Mouse (Mus musculus) heart, embryonic 15.5 days (tissue): ENCODE results near the gene Ccnb1ip1. TPM values are rescaled to one million over a fixed set of nuclear protein-coding genes. Genes with fewer than 3 reads are reported as not detected.

ENCODE experiments used
- ATAC-seq: fragments of 200-750 bp; cut with Nextera tagmentation; replicated peaks from 2 replicates; pipeline ENCODE4 v1.8.0; 2017; ENCODE audit warnings: low read depth, moderate TSS enrichment; ENCODE audit not compliant: insufficient number of reproducible peaks, insufficient read depth, low FRiP score
- H3K27ac ChIP-seq: fragments of 300-500 bp; sonication (generic); 2 replicates; pipeline ENCODE4 v1.5.1; 2015; ENCODE audit warnings: mild to moderate bottlenecking, inconsistent platforms
- H3K27me3 ChIP-seq: fragments of 300-500 bp; sonication (generic); 2 replicates; pipeline ENCODE4 v1.6.1; 2015; ENCODE audit warnings: inconsistent platforms
- H3K36me3 ChIP-seq: fragments of 300-500 bp; sonication (generic); 2 replicates; pipeline ENCODE4 v1.6.1; 2015; ENCODE audit warnings: mild to moderate bottlenecking, inconsistent platforms
- H3K4me1 ChIP-seq: fragments of 300-500 bp; sonication (generic); replicated peaks from 2 replicates; pipeline ENCODE4 v1.6.1; 2015; ENCODE audit warnings: inconsistent platforms
- H3K4me2 ChIP-seq: fragments of 300-500 bp; sonication (generic); 2 replicates; pipeline ENCODE4 v1.6.1; 2015; ENCODE audit warnings: inconsistent platforms, mild to moderate bottlenecking, moderate library complexity
- H3K4me3 ChIP-seq: fragments of 300-500 bp; sonication (generic); 2 replicates; pipeline ENCODE4 v1.5.1; 2015; ENCODE audit warnings: mild to moderate bottlenecking, inconsistent platforms
- H3K9ac ChIP-seq: fragments of 300-500 bp; sonication (generic); 2 replicates; pipeline ENCODE4 v1.6.1; 2015; ENCODE audit warnings: mild to moderate bottlenecking, inconsistent platforms
- H3K9me3 ChIP-seq: fragments of 300-500 bp; sonication (generic); replicated peaks from 2 replicates; pipeline ENCODE4 v1.6.1; 2016; ENCODE audit warnings: inconsistent platforms
- WGBS: fragments of 180-500 bp; shearing (Covaris S2); methylation state at CpG from one replicate; pipeline ENCODE4 v1.1.7; 2015; ENCODE audit warnings: mixed read lengths; 5-methylcytosine and 5-hydroxymethylcytosine counted together
- polyA plus RNA-seq: library from polyadenylated mRNA; unstranded; fragments of >200 nt; fragmentation: Nextera tagmentation; extraction: Ambion mirVana; gene quantifications from 2 replicates; pipeline ENCODE4 v1.2.1, GENCODE M21; 2015

Ccnb1ip1 gene
- polyA plus RNA-seq, 1 experiment from 2014 or later: not detected

GRCm38 (mm10) chr14:50802843-50803562, 4.5 kb downstream of the Ccnb1ip1 start:
- ATAC-seq: no peak
- Histone ChIP-seq H3K9ac (no peak overlapping the region), H3K4me1 (peaks cover 2% of the 10 kb centered on the region; the same call in 1 of the 2 replicates), H3K27me3 (no peaks in the 10 kb centered on the region), H3K27ac (no peak overlapping the region), H3K4me3 (no peak overlapping the region), H3K4me2 (no peak overlapping the region), H3K9me3 (no peaks in the 10 kb centered on the region), H3K36me3 (no peaks in the 10 kb centered on the region)
- 59% methylated on average over 4 of the region's 4 CpGs for WGBS

- Histone ChIP-seq H3K9me3 (no peaks in the 10 kb centered on the region), H3K4me1 (peaks cover 2% of the 10 kb centered on the region; the same call in 1 of the 2 replicates), H3K36me3 (no peaks in the 10 kb centered on the region), H3K4me2 (no peak overlapping the region), H3K9ac (no peak overlapping the region), H3K27me3 (no peaks in the 10 kb centered on the region), H3K4me3 (no peak overlapping the region), H3K27ac (no peak overlapping the region)
- ATAC-seq: no peak
- 85% methylated on average over 6 of the region's 6 CpGs for whole genome bisulfite sequencing
Measured at GRCm38 (mm10) chr14:50802441-50802840, 5.1 kb downstream of the Ccnb1ip1 start.

- no peak for ATAC-seq
- Histone ChIP-seq H3K27me3 (no peaks in the 10 kb centered on the region), H3K27ac (no peak overlapping the region), H3K9me3 (no peaks in the 10 kb centered on the region), H3K9ac (no peak overlapping the region), H3K4me3 (no peak overlapping the region), H3K36me3 (no peaks in the 10 kb centered on the region), H3K4me1 (no peaks in the 10 kb centered on the region), H3K4me2 (no peak overlapping the region)
- WGBS: 7% methylated on average over 3 of the region's 3 CpGs
Measured at GRCm38 (mm10) chr14:50799502-50800259, 7.9 kb downstream of the Ccnb1ip1 start.

- Histone ChIP-seq H3K4me3 (no peak overlapping the region), H3K36me3 (no peaks in the 10 kb centered on the region), H3K4me2 (no peak overlapping the region), H3K9ac (no peak overlapping the region), H3K4me1 (no peaks in the 10 kb centered on the region), H3K9me3 (no peaks in the 10 kb centered on the region), H3K27me3 (no peaks in the 10 kb centered on the region), H3K27ac (no peak overlapping the region)
- ATAC-seq: no peak
- WGBS: 56% methylated on average over 2 of the region's 2 CpGs
Measured at GRCm38 (mm10) chr14:50798512-50798911, 9.0 kb downstream of the Ccnb1ip1 start.

GRCm38 (mm10) chr14:50796464-50796863, 11.1 kb downstream of the Ccnb1ip1 start:
- WGBS: 66% methylated on average over 1 of the region's 1 CpGs
- H3K4me2 ChIP-seq: no peak overlapping the region
- H3K9me3 ChIP-seq: no peaks in the 10 kb centered on the region
- no peak overlapping the region for H3K9ac ChIP-seq
- no peak for ATAC-seq
- no peaks in the 10 kb centered on the region for H3K4me1 ChIP-seq
- H3K4me3 ChIP-seq: no peak overlapping the region
- no peak overlapping the region for H3K27ac ChIP-seq
- H3K36me3 ChIP-seq: no peaks in the 10 kb centered on the region
- H3K27me3 ChIP-seq: no peaks in the 10 kb centered on the region

GRCm38 (mm10) chr14:50795965-50796364, 11.6 kb downstream of the Ccnb1ip1 start:
- Histone ChIP-seq H3K4me2 (no peak overlapping the region), H3K9me3 (no peaks in the 10 kb centered on the region), H3K36me3 (no peaks in the 10 kb centered on the region), H3K4me3 (no peak overlapping the region), H3K4me1 (no peaks in the 10 kb centered on the region), H3K27ac (no peak overlapping the region), H3K27me3 (no peaks in the 10 kb centered on the region), H3K9ac (no peak overlapping the region)
- 79% methylated on average over 4 of the region's 4 CpGs for WGBS
- ATAC-seq: no peak

GRCm38 (mm10) chr14:50795261-50795935, 12.1 kb downstream of the Ccnb1ip1 start:
- H3K4me1 ChIP-seq: no peaks in the 10 kb centered on the region
- H3K9ac ChIP-seq: no peak overlapping the region
- no peaks in the 10 kb centered on the region for H3K9me3 ChIP-seq
- no peak overlapping the region for H3K4me3 ChIP-seq
- H3K36me3 ChIP-seq: no peaks in the 10 kb centered on the region
- WGBS: 89% methylated on average over 24 of the region's 24 CpGs
- H3K27ac ChIP-seq: no peak overlapping the region
- no peak overlapping the region for H3K4me2 ChIP-seq
- ATAC-seq: no peak
- H3K27me3 ChIP-seq: no peaks in the 10 kb centered on the region

GRCm38 (mm10) chr14:50788157-50788556, 19.4 kb downstream of the Ccnb1ip1 start:
- peaks cover 6% of the 10 kb centered on the region for H3K4me1 ChIP-seq
- H3K9ac ChIP-seq: no peak overlapping the region
- no peaks in the 10 kb centered on the region for H3K27me3 ChIP-seq
- H3K27ac ChIP-seq: no peak overlapping the region
- H3K36me3 ChIP-seq: no peaks in the 10 kb centered on the region
- 10% methylated on average over 2 of the region's 2 CpGs for WGBS
- no peak overlapping the region for H3K4me2 ChIP-seq
- no peaks in the 10 kb centered on the region for H3K9me3 ChIP-seq
- ATAC-seq: no peak
- H3K4me3 ChIP-seq: no peak overlapping the region

- no peaks in the 10 kb centered on the region for H3K27me3 ChIP-seq
- under 1% methylated on average over 21 of the region's 21 CpGs for WGBS
- H3K4me1 ChIP-seq: peaks cover 6% of the 10 kb centered on the region
- no peaks in the 10 kb centered on the region for H3K9me3 ChIP-seq
- peak within 1 kb of the TSS; percentile 57; the same call in 1 of the 2 replicates for H3K27ac ChIP-seq
- H3K9ac ChIP-seq: peak within 1 kb of the TSS; percentile 83
- H3K36me3 ChIP-seq: peaks cover 13% of the 10 kb centered on the region
- H3K4me2 ChIP-seq: peak within 1 kb of the TSS; percentile 69
- peak within 1 kb of the TSS; percentile 95 for H3K4me3 ChIP-seq
- peak; percentile 80 for ATAC-seq
Measured at GRCm38 (mm10) chr14:50785251-50785637, 22.3 kb downstream of the Ccnb1ip1 start, which contains the start of gene Ttc5. TSS of gene Ttc5 (minus strand) at chr14:50785519.

- H3K9ac ChIP-seq: peak overlapping the region; percentile 83
- H3K9me3 ChIP-seq: no peaks in the 10 kb centered on the region
- ATAC-seq: peak; percentile 40; the same call in 1 of the 2 replicates
- WGBS: 21% methylated on average over 16 of the region's 16 CpGs
- H3K27ac ChIP-seq: peak overlapping the region; percentile 57; the same call in 1 of the 2 replicates
- H3K27me3 ChIP-seq: no peaks in the 10 kb centered on the region
- peak overlapping the region; percentile 69 for H3K4me2 ChIP-seq
- H3K36me3 ChIP-seq: peaks cover 14% of the 10 kb centered on the region
- H3K4me3 ChIP-seq: peak overlapping the region; percentile 95
- peaks cover 6% of the 10 kb centered on the region for H3K4me1 ChIP-seq
Measured at GRCm38 (mm10) chr14:50784391-50785250, 22.9 kb downstream of the Ccnb1ip1 start.
